Mouse (Mus musculus): ENCODE data around the gene Bcas3. TPM values are rescaled to one million over a fixed set of nuclear protein-coding genes. Genes with fewer than 3 reads are reported as not detected.

Bcas3 gene
- total RNA-seq, 2 experiments from 2014 or later: 25.3 to 28.5 TPM

- no peak for DNase-seq
- intact Hi-C loops (cut with DNase I; ENCODE audit: low total_unique reads): no loop called here
Observed at GRCm38 (mm10) chr11:85831656-85832230, 478.8 kb downstream of the Bcas3 start.

- intact Hi-C loops (cut with DNase I; ENCODE audit: low total_unique reads): no loop called here
- DNase-seq: peak; percentile 81
Observed at GRCm38 (mm10) chr11:85832231-85832924, 479.4 kb downstream of the Bcas3 start, which contains the start of gene Tbx2. Gene Tbx2, plus strand, starts transcription at chr11:85832551.

- intact Hi-C loops (cut with DNase I; ENCODE audit: low total_unique reads): no loop called here
- peak; percentile 45 for DNase-seq
Observed at GRCm38 (mm10) chr11:85833081-85833521, 480.1 kb downstream of the Bcas3 start.

- intact Hi-C loops (cut with DNase I; ENCODE audit: low total_unique reads): no loop called here
- DNase-seq: no peak
Observed at GRCm38 (mm10) chr11:85833761-85834385, 480.9 kb downstream of the Bcas3 start.

GRCm38 (mm10) chr11:85834386-85834931 is 481.5 kb downstream of the Bcas3 start:
- intact Hi-C loops (cut with DNase I; ENCODE audit: low total_unique reads): no loop called here
- no peak for DNase-seq

GRCm38 (mm10) chr11:85835001-85835752 is 482.2 kb downstream of the Bcas3 start:
- intact Hi-C loops (cut with DNase I; ENCODE audit: low total_unique reads): no loop called here
- no peak for DNase-seq

GRCm38 (mm10) chr11:85835753-85836522 is 483.0 kb downstream of the Bcas3 start:
- DNase-seq: no peak
- intact Hi-C loops (cut with DNase I; ENCODE audit: low total_unique reads): no loop called here

GRCm38 (mm10) chr11:85836523-85837290 is 483.7 kb downstream of the Bcas3 start:
- no peak for DNase-seq
- intact Hi-C loops (cut with DNase I; ENCODE audit: low total_unique reads): no loop called here

- no peak for DNase-seq
- intact Hi-C loops (cut with DNase I; ENCODE audit: low total_unique reads): no loop called here
Observed at GRCm38 (mm10) chr11:85837291-85837647, 484.3 kb downstream of the Bcas3 start.

- intact Hi-C loops (cut with DNase I; ENCODE audit: low total_unique reads): no loop called here
- DNase-seq: no peak
Observed at GRCm38 (mm10) chr11:85837648-85838423, 484.9 kb downstream of the Bcas3 start.

GRCm38 (mm10) chr11:85838424-85839257 is 485.7 kb downstream of the Bcas3 start:
- intact Hi-C loops (cut with DNase I; ENCODE audit: low total_unique reads): no loop called here
- no peak for DNase-seq

GRCm38 (mm10) chr11:85839258-85840030 is 486.5 kb downstream of the Bcas3 start:
- intact Hi-C loops (cut with DNase I; ENCODE audit: low total_unique reads): no loop called here
- no peak for DNase-seq

GRCm38 (mm10) chr11:85840031-85840802 is 487.2 kb downstream of the Bcas3 start:
- no peak for DNase-seq
- intact Hi-C loops (cut with DNase I; ENCODE audit: low total_unique reads): no loop called here

- no peak for DNase-seq
- intact Hi-C loops (cut with DNase I; ENCODE audit: low total_unique reads): no loop called here
Observed at GRCm38 (mm10) chr11:85840803-85841145, 487.8 kb downstream of the Bcas3 start.

GRCm38 (mm10) chr11:85841211-85841681 is 488.3 kb downstream of the Bcas3 start:
- DNase-seq: no peak
- intact Hi-C loops (cut with DNase I; ENCODE audit: low total_unique reads): no loop called here
